Mouse (Mus musculus): Measurements from ENCODE around the gene Aftph.
"Not testable (repeated sequence)": the region's sequence is repeated elsewhere in the genome, so short reads cannot be mapped to it uniquely, and the experiment has no call there.

Gene Aftph

DNA sequence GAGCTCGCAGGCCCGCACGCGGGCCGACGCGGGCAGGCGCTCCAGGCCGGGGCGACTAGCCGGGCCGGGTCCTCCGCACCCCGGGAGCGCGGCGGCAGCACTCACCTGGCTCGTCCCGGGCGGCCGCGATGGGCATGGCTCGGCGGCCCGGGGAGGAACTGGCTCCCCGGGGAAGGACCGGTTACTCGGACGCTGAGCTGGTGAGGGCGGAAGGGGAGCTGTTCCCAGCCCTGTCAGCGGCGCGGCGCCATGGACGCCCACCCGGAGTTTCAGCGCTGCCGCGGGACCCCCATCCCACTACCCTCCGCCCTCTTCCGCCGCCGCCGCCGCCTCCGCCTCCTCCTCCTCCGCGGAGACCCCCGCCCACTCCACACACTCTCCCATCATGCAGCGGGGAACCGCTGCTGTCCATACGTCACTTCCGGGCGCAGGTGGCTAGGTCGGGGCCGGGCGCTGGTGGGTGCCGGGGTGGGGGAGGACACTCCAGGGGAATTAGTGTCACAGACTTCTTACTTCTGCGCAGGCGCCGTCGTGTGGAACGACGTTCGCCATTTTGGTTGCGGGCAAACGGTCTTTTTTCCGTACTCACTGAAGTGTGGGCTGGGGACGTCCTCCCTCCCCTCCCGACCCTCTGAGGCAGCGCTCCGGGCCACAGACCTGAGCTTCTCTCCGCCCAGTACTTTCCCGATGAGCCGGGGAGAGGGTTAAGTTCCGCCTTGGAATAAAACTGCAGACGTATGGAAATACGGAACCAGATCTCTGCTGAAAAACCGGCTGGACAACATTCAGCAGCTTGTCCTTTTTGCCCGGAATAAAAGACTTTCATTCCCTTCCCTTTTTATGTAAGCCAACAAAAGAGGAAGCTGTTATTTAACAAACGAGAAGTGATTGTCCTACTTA lies at the start of gene Aftph:
Aftph (minus strand) TSS at position 389 of the 900 bp plus-strand sequence.
- peak; percentile 82 for DNase-seq (ENCODE audit: low read depth)

DNA sequence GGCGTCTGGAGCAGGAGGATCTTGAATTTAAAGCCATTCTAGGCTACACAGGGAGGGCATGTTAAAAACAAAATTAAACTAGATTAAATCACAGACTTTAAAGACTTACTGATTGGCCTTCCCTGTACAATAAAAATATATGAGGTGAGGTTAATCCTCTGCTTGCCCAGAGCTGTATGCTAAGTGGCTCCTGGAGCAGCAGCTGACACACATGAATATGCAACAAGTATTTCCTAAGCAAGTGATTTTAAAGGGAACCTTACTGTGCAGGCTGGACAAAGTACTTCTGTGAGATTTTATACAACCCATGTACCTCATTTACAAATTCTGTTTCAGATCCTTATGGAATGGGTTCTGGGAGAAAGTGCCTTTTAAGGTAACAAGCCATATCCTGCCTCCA lies 47.6 kb upstream of the Aftph start:
- DNase-seq (ENCODE audit: low read depth): no peak

DNA sequence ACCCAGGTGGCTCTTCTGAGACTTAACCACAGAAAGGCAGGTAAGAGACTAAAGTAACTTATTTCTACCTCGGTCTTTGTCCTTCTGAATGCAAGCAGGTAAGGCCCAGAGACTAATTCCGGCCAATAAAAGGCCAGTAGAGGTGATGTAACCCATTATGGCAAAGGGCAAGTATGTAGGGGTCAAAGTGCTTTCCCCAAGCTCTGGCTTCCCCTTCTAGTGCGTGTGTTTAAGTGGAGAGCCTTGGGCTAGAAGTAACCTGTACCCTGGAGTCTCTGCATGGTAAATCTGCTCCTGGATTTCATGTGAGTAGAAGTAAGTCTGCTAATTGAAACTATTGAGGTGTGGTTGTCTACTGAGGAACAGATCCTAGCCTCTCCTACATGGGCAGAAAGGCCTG lies 46.7 kb upstream of the Aftph start:
- no peak for DNase-seq (ENCODE audit: low read depth)

DNA sequence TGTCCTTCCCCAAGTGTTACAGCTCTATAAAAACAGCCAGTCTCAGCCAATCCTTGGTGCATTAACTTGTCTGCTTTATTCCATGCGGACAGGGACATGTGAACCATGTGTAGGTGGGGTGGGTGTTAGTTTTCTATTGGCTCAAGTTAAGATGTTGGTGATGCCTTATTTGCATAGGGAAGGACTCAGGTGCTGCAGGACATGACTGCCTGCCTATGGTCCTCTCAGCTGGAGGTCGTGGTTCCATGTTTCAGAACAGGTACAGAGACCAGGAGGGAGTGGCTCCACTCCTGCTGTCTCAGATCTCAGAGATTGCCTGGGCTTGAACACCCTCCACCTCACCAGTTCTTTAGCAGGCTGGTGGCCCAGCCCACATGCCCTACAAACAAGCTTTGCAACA lies 44.8 kb upstream of the Aftph start:
- no peak for DNase-seq (ENCODE audit: low read depth)

DNA sequence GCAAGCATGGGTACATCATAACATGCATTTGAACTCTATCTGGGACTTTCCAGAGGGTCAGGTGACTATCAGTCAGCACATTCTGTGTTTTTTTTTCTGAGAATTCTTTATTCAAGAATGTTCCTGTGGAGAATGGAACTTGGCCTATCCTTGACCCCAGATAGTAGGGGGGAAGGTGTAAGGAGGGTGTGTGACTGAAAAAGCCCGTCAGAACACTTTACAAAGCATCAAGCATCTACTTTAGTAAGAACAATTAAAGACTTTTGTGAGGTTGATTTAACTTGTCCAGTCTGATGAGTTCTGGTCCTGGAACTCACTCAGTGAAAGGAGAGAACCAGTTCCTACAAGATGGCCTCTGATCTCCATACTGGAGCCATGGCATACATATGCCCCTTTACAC lies 43.8 kb upstream of the Aftph start:
- no peak for DNase-seq (ENCODE audit: low read depth)

DNA sequence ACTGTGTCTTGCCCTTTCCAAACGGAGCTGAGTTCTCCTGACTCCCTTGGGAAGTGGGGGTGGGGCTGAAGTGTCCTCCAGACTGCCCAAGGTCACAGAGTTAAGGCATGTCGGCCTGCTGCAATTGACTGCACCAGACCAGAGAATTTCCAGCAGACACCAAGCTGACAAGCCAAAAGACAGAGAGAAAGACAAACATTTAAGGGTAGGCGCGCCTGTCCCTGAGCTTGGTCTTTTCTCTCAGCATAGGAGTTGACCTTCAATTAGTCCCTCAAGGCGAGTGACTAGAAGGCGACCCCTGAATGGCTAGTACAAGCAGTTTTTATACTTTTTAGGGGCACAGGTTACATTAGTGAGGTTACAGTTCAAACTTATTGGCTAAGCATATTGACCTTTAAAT lies 43.4 kb upstream of the Aftph start:
- no peak for DNase-seq (ENCODE audit: low read depth)

DNA sequence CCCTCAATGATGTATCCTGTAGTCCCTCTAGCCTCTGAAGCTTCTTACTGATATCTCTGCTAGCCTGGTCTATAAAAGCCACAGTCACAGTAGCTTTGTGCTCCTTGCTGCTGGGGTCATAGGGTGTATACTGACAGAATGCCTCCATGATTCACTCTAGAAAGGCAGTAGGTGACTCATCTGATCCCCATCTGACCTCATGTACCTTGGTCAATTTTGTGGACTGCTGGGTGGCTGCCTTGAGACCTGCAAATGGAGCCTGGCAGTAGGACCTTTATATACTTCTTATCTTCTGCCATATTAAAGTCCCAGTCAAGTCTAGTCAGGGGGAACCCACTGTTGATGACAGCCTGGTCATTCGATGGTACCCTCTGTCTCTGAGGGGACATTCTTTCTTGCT lies 42.1 kb upstream of the Aftph start:
- no peak for DNase-seq (ENCODE audit: low read depth)

DNA sequence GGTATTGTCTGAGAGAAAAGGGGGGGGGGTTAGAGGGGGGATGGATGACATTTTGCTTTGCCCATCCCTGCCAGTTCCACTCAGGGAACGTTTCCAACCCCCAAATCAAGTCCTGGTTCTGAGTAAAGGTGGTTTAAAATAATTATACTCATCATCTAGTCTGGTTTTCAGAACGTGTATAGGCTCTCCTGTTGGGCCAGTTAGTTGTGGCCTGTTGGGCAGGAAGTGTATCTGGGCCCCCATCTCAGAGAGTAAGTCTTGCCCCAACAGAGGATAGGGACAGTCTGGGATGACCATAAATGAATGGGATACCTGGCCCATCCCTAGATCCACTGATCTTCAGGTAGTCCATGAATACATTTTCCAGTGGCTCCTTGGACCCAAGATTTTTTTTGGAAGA lies 41.2 kb upstream of the Aftph start:
- DNase-seq (ENCODE audit: low read depth): no peak

DNA sequence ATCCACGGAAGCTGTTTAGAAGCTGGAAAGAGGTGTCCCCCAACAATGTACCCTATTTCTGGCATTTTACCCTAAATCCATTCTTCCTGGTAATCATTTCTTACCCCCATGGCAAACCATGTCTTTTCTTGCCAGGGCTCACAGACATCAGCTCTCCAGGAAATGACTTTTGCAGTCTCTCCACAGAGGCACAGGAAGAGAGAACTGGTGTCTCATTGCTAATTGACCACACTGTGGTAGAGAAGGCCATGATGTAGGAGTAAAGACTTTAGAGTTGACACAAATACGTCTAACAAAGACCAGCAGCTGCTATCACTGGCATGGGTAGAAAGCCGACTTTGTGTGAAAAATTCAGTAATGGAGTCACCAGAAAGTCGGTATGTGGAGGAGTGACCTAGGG lies 38.9 kb upstream of the Aftph start:
- no peak for DNase-seq (ENCODE audit: low read depth)

DNA sequence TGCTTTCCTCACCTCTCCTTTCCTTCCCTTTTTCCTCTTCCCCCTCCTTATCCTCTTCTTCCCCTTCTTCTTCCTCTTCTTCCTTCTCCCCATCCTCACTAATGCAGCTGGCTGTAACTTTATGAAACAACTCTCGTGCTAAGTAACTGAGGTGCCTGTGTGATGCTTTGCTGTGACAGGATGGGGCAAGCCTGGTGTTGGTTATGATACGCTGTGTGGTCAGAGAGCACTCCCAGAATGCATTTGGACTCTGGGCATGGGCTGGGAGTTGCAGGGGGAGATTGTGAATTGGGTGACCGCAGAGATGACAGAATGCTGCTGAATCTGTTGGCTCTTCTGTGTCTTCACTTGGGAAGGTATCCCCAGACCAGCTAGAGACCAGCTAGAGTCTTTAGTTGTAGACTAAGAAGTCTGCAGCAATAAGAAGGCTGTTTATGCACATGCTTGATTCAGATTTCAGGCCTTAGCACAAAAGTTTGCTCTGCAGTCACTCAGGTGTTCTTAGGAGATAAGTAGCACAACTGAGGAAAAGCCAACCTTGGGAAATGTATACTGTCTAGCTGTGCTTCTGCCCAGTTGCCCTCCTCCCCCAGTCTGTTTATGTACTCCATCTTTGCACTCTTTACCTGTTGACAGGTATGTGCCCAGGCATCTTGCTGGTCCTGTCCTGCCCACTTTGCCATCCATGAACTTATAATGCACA lies 37.6 kb upstream of the Aftph start:
- DNase-seq (ENCODE audit: low read depth): no peak

DNA sequence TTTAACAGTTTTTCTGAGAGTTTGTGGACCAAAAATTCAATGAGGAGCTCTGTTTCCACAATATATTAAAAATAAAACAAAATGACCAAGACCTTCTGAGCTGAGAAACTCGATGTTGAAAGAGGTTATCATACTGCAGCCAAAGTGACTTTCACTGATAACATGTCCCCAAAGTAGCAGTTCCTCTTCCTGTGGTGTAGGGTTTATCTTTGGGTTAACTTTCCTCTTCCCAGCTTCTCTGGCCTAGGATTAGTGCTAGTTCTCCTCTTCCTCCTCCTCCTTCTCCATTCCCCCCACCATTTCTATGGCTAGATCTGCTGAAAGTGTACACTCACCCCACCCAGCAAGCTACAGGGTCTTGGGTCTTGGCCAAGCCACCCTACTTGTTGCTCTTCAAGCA lies 36.9 kb upstream of the Aftph start:
- DNase-seq (ENCODE audit: low read depth): no peak

DNA sequence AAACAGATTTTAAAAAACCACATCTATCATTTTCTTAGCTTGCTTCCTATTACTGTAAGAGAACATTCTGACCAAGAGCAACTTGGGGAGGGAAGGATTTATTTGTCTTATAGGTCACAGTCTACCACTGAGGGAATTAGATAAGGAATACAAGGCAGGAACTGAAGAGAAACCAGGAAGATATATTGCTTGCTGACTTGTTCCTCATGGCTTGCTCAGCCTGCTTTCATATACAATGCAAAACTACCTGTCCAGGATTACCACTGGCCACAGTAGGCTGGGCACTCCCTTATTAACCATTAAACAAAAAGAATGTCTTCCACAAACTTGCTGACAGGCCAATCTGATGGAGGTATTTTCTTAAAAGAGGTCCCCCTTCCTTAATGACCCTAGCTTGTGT lies 35.3 kb upstream of the Aftph start:
- no peak for DNase-seq (ENCODE audit: low read depth)

DNA sequence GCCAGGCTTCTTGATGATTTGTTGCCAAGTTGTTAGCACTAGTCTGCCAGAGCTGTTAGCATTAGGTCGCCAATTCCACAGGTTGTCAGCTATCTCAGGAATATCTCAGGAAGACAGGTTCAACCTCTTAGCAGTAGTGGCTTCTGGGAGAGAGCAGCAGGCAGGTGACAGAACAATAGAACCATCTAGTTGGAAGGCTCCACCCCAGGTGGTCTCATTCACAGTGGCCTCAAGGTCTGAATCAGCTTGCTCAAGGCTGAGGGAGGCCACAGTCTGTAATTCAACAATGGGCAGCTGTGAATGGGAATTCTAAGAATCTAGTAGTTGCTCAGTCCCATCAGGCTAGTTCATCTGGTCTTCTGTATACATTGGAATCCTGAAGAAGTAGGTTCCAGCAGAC lies 31.3 kb upstream of the Aftph start:
- DNase-seq (ENCODE audit: low read depth): no peak

DNA sequence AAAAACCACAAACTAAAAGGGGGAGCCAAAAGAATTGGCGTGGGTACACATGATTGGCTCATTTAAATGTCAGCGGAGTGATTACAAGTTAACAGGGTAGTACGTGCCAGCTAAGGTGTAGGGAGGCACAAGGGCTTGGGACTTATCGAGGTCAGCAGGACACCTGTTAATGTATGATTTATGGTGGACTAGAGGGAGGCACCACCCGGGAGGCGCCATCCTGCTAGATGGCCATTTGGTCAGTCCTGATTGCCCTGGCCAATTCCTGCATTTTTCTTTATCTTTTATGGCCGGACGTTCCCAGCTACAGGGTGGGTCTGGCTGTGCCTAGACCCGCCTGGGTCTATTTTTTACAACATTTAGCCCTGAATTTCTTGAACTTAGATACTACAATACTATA lies 30.4 kb upstream of the Aftph start:
- not testable (repeated sequence) for DNase-seq (ENCODE audit: low read depth)

DNA sequence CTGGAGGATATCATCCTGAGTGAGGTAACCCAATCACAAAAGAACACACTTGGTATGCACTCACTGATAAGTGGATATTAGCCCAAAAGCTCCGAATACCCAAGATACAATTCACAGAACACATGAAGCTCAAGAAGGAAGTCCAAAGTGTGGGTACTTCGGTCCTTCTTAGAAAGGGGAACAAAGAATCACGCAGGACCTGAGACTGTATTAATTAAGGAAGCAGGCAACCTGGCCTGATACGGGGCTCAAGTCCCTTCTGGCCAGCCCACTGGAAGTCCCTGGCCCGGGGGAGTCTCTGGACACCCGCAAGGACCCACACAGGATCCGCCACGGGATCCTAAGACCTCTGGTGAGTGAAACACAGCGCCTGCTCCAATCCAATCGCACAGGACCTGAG lies 20.6 kb upstream of the Aftph start:
- DNase-seq (ENCODE audit: low read depth): not testable (repeated sequence)

DNA sequence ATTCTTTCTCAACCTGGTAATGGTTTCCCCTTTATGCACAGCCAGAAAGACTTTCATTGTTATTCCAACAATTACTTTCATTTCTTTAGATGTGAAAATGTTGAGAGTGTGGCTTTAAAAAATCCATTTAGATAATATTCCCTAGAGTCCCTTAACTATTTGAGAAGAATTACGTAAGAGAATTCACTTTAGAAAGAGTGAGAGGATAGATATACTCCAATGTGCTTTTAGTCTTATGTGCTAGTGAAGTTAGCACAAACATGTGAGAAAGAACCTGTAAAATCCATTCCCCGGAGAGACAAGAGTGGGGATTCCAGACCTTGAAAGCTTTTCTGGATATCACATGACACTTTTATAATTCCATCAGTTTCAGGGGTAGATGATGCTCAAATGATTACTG lies 9.2 kb upstream of the Aftph start:
- no peak for DNase-seq (ENCODE audit: low read depth)

DNA sequence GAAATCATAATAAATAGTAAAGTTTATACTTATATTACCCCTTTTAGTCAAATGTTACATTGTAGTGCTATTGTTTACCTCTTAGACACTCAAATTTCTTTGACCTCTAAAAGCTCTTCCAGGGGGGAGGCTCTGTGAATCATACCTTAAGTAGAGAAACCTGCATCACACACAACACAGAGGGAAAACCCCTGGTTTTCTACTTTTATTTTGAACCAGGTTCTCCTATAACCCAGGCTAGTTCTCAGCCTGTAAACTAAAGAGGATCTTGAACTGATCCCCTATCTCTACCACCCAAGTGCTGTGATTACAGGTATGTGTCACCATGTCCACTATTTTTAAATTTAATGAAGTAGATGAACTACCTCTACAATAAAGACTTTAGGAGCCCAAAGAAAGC lies 2.0 kb upstream of the Aftph start:
- DNase-seq (ENCODE audit: low read depth): no peak

DNA sequence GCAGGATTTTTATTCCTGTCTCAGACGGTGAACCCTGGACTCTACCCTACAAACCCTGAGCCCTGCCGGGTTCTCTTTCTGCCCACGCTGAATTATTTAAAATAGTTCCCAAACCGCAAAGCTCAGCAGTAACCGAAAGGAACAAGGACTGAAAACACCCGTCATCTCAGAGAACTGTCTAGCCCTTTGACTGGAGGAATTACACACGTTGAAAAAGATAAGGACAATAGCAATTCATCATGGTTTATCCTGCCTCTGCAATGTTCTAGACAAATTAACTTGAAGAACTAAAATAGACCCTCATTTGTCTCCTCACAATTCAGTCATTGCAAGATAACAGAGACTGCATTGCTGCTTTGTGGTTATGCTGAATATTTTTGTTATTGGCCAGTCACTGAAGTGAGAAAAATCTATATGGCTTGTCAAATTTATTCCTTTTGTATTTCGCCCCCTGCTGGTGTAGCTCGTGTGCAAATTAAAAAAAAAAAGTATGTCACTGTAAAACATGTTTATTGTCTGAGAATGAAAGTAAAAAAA lies 1.0 kb upstream of the Aftph start:
- DNase-seq (ENCODE audit: low read depth): peak; percentile 46

DNA sequence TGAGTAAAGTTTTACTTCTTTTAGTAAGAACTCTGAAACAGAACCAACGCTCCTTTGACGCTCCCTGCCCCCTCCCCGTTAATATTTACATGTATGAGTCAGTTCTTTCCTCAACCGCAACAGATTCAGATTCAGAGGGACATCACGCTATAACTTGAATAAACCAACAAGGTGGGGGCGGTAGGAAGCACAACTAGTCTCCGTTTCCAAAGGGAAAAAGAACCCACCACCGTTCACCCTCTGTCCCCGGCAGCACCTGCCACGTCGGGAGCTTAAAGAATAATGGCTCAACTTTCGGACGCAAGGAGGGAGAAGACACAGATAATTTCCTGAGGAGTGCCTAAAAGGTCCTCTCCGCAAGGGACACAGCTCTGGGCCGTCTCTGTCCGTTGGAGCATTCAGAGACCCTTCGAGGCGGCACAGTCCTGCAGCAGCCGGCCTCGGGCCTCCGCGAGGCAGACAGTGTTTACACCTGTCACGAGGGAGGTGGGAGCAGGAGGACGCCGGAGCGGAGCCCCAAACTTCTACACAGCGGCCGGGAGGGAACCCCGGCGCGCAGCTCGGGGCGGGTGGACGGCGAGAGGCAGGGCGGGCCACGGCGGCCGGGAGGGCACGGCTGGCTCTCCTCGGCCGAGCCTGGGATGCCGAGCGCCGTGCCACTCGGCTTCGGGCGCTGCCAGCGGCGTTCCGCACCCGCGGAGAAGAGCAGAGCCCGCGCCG lies 748 bp downstream of the Aftph start:
- DNase-seq (ENCODE audit: low read depth): no peak

DNA sequence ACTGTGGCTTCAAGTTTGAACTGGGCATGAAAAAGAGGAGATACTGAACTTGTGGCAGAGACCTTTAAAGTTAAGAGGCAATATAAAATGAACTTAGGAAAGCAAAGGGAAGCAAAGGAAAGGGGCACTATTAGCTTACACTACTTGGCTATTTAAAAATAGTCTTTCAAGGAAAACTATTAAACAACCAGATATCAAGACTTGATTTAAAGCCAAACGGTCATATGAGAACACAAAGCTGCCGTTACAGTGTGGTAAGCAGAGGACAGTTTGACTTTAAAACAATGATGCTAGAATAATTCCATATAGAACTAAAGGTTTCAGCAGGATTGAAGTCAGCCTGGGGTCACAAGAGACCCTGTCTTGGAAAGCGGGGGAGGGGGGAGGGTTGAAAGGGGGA lies 7.3 kb downstream of the Aftph start:
- DNase-seq (ENCODE audit: low read depth): no peak

DNA sequence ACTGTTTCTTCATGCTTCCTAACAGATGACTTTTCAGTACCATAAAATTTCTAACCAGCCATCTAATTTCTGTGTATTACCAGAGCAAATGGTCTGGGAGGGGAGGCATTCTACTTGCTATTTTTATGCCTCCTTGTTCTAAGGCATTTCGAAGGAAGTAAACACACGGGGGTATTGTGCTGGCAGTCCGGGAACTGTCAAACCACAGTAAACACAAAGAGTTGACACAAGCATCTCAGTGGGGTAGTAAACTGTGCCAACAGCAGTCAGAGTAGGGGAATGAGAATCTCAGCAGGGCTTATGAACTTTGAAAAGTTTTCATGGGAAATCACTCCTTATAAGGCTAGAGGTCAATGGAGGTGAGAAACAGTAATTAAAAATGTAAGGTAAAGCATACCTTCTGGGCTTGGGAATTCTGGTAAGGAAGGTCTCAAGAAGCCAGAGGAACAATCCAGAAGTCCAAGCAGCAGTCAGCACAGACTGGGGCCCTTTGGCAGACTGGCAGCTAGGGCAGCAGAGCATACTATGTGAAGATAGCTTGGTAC lies 7.8 kb downstream of the Aftph start:
- DNase-seq (ENCODE audit: low read depth): no peak

DNA sequence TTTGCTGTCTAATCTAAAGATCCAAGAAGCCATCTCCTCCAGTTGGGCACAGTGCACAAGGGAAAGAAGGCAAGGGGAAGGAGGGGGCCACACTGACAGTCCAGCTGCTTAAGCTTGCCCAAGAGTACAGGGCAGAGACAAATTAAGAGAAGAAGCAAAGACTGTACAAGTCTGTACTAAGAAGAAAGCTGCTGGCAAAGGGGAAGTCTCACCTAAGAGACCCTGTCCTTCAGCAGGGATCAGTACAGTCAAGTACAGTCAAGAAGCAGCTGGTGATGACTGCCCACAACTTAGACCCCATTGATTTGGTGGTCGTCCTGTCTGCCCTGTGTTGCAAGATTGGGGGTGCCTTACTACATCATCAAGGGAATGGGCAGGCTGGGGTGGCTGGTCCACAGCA lies 12.0 kb downstream of the Aftph start:
- DNase-seq (ENCODE audit: low read depth): no peak

Data from fibroblast of lung, adult 2 months (primary cell).